Mouse (Mus musculus) T-cell, adult 2 months (primary cell): Measurements from ENCODE around the gene Card10.
A peak's percentile ranks its signal among the peaks of the same experiment; 100 is the strongest.

Experiments used
- DNase-seq: peaks from one replicate; pipeline ENCODE4 v3.0.0; 2022; ENCODE audit warnings: low spot score

Gene Card10

DNA sequence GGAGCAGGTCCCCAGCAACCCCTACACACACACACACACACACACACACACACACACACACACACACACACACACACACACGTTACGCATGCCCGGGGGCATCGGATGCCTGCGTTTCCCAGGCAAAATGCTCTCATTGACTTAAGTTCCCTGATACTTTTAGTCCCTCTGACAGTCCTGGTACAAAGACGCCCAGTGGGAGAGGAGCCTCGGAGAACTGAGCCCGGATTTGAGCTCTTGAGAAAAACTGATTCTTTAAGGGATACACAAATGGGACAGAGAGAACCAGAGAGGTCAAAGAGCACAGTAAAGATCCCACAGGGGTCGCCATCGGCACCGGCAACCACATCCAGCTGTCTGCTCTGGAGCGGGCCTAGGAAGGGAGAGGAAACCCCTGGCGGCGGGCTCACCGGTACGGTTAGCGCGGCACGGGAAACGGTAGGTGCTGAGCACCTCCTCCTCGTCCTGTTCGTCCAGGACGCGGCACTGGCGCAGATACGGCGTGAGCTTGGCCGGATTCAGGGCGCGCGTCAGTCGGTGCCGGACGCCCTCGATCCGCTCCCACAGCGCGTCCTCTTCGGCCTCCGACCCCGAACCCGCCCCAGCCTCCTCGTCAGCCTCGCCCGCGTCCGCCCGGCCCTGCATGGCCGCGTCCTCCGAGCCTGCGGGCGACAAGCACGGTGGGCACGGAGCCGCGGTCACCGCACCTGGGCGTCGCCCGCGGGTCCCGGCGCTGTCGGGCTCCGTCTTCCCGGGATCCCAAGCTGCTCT, 686 bp downstream of the Card10 start:
- peak; percentile 45 for DNase-seq

DNA sequence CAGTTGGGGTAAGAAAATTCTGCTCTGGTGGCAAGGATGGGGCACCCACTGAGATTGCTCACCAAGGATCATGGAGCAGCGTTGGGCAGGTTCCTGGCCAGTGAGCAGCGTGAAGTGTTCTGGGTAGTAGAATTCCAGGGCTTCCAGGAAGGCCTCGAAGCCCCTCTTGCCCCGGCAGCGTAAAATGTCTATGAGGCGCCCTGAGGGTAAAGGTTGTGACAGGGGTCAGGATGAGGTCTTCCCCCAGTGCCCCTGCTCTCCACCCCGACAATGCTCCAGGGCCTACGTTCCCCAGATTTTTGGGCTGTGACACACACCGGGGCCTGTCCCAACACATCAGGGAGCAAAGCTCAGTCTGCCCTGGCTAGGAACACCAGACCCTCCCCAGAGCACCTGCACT, 1.3 kb downstream of the Card10 start:
- no peak for DNase-seq

DNA sequence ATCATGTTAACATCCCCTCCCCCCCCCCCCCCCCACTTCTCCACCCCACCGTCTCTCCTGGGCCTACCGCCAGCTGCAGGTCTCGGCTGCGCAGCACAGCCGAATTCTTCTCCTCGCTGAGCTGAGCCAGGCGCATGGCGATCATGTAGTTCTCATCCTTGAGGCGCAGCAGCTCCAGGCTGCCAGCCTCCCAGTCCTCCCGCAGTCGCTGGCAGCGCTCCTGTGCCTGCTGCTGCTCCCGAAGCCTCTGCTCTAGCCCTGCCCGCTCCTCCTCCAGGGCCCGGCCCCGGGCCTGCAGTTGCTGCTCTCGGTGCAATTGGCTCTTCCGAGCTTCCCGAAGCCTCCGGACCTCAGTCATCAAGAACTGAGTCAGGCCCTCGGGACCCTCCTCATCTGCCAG, 3.8 kb downstream of the Card10 start:
- DNase-seq, result no peak

DNA sequence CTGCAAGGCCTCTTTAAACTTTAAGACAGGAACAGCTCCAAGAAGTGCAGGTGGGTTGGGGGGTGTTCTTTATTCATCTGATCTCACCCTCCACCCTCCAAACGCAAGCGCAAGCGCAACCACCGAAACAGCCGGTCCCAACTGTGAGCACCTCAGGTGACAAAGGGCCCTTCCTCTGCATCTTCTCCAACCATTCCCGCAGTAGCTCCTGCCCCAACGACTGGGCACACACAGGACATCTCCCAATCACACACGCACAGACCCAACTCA, 5.8 kb downstream of the Card10 start:
- no peak for DNase-seq

DNA sequence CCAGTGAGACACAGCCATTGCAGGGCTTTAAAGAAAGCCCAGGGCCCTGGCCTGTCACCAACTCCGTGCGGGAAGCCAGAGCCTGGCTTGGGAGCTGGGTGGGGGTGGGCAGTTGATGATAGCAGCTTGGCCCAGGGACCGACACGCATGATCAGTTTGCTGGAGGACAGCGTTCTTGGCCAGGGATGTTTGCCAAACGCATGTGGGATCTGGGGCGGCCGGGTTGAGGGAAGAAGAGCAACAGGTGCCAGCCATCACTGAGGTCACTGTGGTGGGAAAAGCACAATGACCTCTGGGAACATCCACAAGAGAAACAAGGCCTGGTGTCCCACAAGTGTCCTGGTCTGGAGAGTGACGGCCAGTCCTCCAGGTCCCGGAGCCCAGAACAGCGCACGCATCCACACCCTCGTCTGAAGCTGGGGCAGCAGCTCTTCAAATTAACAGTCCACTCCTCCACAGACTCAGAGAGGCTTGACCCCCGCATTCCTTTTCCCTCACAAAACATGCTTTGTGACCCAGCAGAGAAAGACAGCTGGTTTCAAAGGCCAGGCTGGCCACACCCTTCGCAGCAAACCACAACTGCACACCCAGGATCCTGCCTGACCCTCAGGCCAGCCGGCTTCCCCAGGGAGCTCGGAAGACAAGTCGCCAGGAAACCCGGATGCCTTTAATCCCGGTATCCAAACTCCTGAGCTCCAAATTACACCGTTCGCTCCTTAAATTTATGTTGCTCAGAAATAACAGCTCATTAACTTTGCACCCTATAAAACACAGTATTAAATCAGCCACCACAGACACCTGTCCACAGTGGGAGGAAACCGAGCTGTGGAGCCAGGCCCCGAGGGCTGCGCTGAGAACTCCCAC, 6.4 kb downstream of the Card10 start:
- no peak for DNase-seq

DNA sequence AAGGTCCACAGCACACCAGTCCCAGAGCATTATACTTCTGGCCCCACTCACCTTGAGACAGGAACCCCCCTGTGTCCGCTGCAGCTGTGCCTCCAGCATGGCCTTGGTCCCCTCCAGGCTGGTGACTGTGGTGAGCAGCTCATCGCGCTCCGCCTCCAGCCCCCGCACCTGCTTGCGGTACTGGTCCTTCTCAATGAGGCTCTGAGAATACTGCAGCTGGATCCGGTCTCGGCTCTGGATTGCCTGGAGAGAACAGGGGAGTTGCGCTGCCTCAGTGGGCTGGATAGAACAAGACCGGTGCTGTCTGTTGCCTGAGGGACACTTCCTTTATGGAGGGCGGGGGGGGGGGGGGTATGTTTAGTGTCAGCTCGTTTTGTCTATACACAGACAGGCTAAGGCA, 11.9 kb downstream of the Card10 start:
- DNase-seq, result no peak

DNA sequence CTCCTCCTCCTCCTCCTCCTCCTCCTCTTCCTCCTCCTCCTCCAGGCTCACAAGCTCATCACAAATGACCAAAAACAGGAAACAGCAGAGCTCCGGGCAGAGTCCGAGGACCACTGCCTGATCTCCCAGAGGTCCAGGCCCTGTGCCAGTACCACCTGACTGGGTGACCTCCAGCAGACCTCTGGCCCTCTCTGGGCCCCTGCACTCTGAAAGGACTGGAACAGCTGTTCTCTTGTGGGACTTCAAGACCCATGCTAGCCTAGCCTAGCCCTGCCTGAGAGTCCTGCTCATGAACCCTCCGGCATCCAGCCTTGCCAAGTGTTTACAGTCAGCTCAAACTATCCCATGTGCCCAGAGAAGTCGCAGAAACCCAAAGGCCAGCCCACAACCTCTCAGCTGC, 12.4 kb downstream of the Card10 start:
- DNase-seq, result no peak

DNA sequence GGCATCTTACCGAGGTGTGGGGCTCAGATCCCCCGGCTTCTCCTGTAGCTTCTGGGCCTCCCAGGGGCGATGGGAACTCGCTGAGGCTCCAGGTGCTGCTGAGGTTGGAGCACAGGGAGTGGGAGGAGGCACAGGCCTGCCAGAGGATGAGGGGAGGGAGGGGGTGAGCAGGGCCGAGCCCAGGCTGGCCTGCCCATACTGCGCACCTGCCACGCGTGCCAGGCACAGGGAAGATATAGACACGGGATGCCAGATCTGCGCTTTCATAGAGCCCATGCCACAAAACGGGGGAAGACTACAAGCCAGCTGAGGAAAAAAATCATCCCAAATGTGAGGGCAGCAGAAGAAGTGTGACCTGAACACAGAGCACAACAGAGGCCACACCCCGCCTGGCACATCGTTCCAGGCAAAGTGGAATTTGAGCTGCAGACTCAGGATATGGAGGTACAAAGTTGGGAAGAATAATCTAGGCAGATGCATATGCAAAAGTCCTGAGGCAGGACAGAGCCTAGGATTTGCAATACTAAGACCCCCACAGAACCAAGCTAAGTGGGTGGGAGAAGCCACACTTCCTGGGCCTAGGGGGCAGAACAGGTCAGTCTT, 13.0 kb downstream of the Card10 start:
- no peak for DNase-seq

DNA sequence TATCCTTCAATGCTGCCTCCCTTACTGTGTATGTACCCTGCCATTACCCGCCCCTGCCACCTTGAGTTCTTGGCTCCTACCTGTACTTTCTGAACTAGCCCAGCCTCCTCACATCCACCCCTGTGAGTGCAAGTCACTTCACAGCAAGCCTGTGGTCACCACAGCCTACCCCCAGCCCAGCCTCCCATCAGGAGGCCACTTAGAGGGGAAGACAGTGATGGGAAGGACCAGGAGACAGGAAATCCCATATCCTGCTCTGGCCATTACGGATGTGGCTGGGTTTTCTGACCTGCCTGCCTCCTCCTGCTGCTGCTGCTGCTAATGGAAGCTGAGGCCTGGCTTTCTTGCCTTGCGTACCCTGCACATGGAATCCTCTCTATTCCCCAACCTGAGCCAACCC, 14.8 kb downstream of the Card10 start:
- DNase-seq, result no peak

DNA sequence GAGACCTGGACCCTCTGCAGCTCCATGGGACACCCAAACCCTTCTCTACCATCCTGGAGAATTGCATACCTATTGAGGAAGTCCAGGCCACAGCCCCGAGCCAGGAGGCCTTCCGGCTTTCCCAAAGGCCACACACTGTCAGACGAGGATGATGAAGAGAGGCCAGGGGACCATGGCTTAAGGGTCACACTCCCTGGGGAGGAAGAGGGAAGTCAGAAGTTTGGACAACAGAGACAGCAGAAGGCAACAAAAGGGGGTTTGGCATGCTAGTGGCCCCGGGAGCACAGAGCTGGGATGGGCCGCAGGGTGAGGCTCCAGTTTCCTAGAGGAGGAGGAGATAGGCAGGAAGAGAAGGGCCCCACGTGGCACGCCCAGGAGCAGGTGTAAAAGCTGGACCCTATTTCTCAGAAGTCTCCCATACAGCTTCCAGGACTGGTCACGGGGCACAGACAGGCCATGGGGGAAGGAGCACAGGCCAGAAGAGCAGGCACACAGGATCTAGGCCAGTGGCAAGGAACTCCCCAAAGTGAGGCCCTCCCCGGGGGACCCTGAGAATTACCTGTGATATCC, 15.5 kb downstream of the Card10 start:
- no peak for DNase-seq

DNA sequence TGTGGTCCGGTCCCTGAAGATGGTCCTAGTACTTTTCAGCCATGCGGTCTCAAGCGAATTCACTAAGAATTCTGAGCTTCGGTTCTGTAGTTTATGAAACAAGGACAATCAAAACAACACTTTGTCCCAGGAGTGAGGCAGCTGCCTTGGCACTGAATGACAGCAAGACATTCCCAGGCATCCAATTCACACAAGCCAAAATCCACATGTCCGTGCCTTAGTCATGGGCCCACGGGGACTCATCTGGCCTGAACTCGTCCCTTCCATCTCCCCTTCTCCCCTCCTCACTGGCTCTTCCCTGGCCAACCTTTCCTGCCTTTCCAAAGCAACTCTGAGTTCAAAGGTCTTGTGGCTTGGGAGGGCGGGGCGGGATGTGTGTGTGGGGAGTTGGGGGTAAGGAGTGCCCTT, 16.4 kb downstream of the Card10 start:
- DNase-seq, result no peak

DNA sequence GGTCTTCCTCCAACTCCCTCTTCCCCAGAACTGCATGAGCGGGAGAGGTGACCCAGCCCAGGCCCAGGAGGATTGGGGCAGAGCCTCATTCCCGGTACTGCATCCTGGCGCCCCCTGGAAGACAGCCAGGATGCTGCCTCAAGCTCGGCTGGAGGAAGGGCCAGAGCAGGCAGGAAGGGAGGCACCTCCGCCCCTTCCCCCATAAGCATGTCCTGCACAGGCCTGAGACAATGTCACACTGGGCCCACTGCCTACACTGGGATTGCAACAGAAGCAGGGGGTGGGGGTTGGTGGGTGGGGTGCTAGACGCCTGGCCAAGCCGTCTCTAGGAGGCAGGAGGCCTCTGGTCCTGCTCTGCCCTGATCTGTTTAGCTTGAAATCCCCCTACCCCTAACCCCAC, 16.9 kb downstream of the Card10 start:
- DNase-seq, result no peak

DNA sequence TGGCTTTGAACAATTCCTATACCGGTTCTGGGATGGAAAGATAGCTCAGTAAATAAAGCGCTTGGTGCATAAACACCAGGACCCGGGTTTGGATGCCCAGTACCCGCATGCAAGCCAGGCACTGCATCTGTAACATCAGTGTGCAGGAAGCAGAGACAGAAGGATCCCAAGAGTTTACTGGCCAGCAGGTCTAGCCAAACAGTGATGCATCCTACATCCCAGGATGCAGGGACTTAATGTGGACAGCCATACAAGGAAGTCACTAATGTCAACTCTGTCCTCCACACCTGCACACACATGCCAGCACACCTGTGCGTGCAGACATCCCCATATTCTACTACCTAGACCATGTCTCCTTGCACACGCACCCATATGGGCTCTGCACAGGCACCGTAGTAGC, 17.6 kb downstream of the Card10 start:
- no peak for DNase-seq

DNA sequence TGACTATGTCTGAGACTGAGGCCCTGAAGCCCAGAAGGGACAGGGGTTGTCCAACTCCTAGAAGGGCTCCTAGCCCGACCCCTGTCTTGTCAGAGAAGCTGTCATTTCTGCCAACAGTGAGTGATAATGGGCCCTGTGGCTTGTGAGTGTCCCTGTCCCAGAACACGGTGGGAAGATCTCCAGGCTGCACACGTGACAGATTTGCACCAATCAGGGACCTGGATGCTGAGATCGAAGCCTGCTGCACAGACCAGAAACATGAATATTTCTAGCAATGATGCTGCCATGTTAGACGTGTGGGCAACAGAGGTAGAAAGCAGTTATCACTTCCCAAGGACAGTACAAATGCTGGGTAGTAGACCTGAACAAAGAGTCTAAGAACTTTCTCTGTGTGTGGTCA, 18.3 kb downstream of the Card10 start:
- no peak for DNase-seq

DNA sequence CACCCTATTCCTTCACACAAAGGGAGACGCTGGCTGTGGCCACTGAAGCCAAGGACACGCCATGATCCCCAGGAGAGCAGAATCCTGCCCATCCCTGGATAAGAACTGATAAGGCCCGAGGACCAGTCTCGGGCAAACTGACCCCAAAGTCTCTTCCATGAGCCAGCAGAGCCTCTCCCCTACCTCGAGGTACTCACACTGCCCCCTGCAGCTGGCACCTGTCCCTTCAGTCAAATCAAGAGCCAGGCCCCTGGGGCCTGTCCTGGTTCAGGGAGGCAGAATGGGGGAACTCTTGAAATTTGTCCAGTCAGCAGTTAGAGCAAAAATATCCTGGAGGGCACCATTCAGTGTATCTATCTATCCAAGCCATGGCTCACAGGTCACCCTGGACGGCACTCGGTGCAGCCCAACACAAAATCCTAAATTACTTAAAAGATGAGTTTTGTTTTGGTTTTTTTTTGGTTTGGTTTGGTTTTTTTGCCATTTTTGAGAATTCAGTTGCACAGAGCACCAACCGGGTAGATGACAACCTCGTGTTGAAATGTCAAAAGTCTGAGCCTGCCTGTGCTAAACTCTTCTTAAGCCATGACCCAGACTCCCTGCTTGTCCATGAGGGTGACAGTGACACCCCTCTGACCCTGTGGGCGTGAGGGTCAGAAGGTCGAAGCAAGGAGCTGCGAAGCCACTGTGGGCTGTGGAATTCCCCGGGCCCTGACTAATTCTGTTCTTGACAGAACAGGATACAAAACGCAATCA, 20.3 kb downstream of the Card10 start:
- no peak for DNase-seq

DNA sequence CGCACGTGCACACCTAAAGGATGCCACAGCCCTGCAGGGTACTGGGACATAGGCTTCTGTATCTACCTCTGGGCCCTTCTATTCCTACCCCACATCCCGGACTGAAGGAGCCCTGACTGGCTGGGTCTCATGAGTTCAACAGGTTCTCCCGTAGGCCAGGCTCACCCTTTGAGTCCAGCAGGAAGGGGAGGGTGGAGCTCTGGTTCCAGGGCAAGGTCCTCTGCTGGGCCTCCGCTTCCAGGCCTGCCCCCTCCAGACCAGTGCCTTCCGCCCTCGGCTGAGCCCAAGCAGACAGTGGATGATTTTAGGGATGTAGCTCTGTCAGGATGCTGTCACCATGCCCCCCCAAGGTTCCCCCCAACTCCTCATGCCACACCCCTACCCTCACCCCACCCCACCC, 21.9 kb downstream of the Card10 start:
- DNase-seq, result no peak

DNA sequence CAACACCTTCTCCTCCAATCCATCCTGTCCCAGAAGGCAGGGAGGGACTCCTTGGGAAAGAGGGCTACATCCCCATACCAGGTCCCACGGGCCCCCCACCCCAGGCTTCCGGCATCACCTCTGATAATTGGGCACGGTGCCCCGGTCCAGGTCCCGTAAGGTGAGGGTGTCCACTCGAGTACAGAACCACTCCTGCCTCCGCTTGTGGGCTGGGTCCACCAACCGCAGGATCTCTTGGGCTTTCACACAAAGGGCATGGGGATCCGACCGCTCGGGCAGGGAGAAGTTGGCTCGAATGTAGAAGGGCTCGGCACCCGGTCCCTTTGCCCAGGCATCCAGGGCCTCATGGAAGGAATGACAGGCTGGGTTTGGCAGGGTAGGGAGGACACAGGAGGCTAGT, 22.5 kb downstream of the Card10 start:
- DNase-seq, result no peak

DNA sequence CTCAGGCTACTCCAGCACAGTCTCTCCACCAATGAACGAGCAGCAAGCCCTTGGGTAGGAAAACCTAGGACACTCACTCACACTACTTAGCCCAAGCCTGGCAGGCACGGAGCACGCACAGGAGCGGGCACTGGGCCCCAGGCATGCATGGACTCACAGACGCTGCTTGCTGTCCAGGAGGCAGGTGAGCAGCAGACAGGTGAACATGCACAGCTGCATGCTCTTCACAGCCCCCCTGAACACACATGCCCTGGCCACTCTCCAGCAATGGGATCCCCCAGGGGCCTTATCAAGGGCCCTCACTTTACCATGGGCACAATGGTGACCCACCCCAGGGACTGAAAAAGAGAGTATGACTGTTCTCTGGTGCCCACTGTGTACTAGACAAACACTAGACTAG, 23.2 kb downstream of the Card10 start:
- no peak for DNase-seq

DNA sequence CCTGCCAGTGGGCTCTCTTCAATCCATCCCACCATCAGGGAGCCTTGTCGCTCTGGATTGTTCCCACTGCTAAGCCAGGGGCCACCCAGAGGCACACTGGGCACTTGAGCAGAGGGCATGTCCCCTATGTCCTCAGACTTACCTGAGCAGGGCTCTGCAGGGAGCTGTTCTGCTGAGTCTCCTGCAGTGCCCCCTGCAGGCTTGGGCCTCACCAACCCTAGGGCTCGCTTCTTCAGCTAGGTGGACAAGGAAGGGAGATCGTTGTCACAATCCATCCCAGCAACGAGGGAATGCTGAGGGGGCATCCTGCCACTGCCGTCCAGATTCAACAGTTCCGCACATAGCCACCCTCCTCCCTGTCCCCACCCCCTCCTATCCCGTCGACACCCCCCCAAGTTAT, 23.6 kb downstream of the Card10 start:
- DNase-seq, result no peak

DNA sequence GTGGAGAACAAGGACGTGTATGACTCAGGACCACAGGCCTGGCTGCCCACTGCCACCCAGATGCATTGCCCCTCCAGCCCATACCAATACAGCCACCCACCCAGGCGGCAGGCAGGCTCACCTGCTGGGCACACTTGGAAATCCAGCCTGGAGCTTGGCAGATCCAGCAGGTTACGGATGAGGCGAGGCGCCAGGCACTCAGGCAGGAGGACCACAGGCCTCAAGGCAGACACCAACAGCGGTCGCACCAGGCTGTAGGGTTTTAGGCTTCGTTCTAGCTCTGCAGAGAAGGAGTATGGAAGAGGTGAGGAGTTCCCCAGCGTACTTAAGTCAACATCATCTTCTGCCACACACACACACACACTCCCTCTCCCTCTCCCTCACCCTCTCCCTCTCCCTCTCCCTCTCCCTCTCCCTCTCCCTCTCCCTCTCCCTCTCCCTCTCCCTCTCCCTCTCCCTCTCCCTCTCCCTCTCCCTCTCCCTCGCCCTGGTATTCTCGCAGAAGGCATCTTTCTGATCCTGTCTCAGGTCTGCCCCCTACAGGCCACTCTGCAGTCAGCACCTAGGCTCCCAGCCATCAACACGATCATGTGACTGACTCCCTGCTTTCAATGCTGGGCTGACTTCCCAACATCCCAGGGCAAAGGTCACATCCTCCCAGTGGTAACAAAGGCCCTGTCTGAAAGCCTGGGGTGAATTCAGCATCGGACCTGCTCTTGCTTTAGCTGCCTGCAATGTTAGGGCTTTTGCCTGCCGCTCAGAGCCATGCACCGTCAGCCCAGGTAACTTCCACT, 24.6 kb downstream of the Card10 start:
- peak; percentile 59 for DNase-seq

DNA sequence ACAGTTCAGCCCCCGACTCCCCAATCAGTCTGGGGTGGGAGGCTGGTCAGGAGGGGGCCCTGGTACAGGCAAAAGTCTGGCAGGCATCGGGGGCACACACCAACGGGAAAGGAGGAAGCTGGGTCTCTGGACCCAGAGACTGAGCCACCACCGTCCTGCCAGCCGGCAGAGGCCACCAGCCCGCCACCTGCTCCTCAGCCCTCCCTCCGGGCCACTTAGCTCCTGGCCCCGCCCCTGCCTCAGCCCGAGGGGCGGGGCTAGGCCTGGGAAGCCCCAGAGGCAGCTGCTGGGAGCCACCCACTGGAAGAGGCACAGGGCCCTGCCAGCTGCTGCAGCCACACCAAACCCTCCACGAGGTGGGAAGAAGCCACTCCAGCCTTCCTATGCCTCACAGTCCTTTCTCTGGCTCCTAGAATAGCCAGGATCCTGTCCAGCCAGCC, 29.5 kb downstream of the Card10 start, which contains the start of gene Mfng:
Gene Mfng (minus strand): TSS at position 186 of the 440 bp plus-strand sequence.
- peak; percentile 87 for DNase-seq
